Mouse (Mus musculus): ENCODE data around the gene Defb43.

Gene Defb43

GRCm38 (mm10) chr14:63011471-63011870, at the start of gene Defb43:
Gene Defb43 (plus strand): TSS chr14:63011771.
- DNase-seq (ENCODE audit: low read depth, low spot score), result no peak

DNA sequence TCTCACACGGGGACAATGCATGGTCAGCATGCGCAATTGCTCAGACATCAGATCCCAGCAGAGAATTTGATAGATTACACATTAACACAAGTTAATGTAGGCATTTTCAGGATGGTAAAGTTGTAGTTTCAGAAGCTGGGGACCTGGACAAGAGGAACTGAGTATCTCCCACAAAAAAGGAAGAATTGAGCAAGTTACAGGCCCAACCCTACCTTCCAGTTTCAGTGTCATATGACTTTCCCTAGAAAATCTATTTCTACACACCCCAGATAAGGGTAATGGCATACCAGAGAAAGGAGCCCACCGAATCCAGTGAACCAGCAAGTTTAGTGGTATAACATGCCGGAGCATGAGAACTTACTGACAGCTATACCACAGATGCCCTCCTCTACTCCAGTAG, 47.9 kb upstream of the Defb43 start:
- DNase-seq (ENCODE audit: low read depth, low spot score), result no peak

DNA sequence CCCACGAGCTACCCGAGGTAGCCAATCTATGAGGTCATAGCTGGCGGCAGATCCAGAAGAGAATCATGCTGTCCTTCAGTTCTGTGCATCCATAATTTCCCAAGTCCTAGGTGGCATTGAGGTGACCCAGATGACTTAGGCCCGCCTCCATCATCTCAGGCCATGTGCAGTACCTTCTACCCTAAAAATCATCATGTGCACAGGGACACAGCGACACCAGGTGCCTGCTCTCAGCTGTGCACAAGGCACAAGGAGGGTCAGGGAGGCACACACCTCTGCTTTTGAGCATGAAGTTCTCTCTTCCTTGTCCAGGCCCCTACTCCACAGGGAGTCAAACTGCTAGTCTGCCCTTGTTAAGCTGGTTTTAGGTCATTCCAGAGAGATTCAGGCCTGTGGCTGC, 46.2 kb upstream of the Defb43 start:
- no peak for DNase-seq (ENCODE audit: low read depth, low spot score)

DNA sequence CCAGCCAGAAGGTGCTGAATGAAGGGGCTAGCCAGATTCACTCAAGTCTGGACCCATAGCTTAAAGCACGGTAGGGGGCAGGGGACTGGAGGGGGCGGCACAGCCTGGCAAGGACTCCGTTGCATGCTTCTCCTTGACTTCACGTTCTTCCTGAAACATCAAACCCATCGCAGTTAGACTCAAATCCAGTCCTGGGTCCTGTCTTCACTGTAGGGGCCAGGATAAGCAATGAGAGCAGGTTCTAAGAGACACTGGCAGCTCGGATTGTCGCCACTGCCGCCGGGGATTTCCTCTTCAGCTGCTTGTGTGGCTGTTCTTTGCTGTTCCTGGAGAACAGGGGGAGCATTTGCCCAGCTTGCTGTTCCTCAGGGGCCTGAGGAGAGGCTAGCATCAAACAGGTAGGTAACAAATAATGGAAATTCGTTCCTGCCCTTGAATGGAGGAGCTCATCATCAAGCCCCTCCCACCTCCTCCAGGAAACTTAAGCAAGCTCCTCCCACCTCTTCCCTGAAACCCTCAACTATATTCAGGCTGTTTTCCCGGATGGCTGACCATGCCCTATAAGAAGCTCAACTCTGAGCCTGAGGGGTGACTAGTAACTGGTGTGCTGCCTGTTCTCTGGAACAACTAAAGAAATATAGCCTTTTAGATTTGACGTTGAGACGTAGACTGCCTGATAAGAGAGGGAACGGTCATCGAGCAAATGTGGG, 45.6 kb upstream of the Defb43 start:
- DNase-seq (ENCODE audit: low read depth, low spot score), result no peak

GRCm38 (mm10) chr14:62975046-62975445, 36.5 kb upstream of the Defb43 start:
- peak; percentile 44 for DNase-seq (ENCODE audit: low read depth, low spot score)

DNA sequence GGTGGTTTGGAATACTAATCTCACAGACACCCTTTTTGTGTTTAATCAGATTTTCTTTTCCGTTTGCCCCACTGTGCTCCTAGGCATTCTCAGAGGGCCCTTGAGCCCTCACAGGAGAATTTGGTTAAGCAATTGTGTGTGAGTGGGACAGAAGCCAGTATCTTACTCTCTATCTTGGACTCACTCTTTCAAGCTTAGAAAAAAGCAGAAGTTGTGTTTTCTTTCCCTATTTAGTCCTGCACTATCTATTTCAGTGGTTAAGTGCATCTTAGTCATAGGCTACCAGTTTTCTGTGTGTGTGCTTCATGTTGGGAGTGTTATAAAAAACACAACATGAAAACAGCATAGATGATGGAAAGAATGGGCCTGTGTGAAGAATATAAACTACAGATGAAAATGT, 31.8 kb upstream of the Defb43 start:
- no peak for DNase-seq (ENCODE audit: low read depth, low spot score)

DNA sequence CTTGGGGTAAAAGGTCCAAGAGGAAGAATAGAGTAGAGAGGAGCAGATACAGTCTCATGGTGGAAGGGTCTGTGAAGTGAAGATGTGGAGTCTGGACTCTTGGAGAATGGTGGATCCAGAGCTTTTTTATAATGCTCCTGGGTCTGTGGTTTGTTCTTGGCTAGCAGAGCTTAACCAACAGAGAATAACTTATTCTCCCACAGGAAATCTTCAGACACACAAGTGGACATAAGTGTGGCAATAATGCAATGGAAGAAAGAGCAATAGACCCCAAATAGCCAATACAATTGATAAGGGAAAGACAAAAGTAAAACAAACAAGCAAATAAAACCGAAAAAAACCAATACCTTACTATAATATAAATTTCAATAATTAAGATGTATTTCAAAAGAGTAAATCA, 27.2 kb upstream of the Defb43 start, which contains the start of gene Defb48:
TSS of gene Defb48 (minus strand) at position 101 of the 400 bp plus-strand sequence.
- DNase-seq (ENCODE audit: low read depth, low spot score), result no peak

- no peak for DNase-seq (ENCODE audit: low read depth, low spot score)
Measured at GRCm38 (mm10) chr14:62991271-62991670, 20.3 kb upstream of the Defb43 start.

DNA sequence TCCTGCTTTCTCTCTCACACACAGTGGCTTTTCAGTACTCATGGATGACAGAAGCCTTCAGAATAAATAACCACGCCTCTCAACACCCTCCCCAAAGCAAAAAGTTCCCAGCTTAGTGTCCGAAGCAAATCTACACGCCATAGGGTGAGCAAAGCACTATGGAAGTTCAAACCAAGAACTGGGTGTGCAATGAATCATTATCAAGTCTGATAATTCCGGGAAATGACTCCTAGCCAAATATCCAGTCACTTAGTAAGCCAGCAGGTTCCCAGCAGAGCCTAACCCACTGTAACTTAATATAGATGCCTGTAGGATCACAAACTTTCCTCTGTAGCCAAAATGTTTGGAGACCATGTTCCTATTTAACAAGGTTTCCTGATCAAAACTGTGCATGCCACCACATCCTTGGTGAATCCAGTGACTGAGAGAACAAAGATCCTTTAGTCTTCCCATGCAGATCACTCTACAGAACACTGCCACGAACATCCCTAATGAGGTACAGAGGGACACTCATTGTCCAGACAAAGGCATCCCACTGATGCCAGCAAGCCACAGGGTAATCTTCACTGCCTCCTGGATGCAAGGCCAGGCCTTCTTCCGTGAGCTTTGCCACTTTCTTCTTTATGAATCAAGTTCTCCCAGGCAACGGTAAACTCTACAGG, 19.6 kb upstream of the Defb43 start:
- DNase-seq (ENCODE audit: low read depth, low spot score), result no peak

GRCm38 (mm10) chr14:62997777-62998176, 13.8 kb upstream of the Defb43 start, which contains the start of gene Defb47:
Gene Defb47 (plus strand): TSS chr14:62998077.
- DNase-seq (ENCODE audit: low read depth, low spot score), result no peak

- no peak for DNase-seq (ENCODE audit: low read depth, low spot score)
Measured at GRCm38 (mm10) chr14:62998977-62999376, 12.6 kb upstream of the Defb43 start.

GRCm38 (mm10) chr14:63002588-63002987, 9.0 kb upstream of the Defb43 start:
- no peak for DNase-seq (ENCODE audit: low read depth, low spot score)

GRCm38 (mm10) chr14:63013082-63013481, 1.5 kb downstream of the Defb43 start:
- DNase-seq (ENCODE audit: low read depth, low spot score), result no peak

DNA sequence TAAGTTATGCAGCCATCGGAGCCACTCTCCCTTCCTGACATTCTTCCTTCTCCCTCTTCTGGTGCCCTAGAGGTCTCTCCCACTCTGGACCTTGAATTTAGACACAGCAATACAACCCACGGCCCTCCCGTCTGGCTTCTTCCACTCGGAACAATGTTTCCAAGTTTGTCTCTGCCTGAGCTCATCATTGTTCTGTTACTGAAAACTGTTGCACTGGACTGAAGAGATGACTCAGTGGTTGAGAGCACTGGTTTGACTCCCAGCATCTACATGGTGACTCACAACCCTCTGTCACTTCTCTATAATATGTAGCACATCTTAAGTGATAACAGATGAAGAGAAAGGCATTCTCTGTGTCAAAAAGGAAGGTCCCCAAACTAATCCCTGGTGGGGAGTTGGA, 3.1 kb downstream of the Defb43 start:
- no peak for DNase-seq (ENCODE audit: low read depth, low spot score)

- DNase-seq (ENCODE audit: low read depth, low spot score), result no peak
Measured at GRCm38 (mm10) chr14:63020524-63021156, 9.1 kb downstream of the Defb43 start.

DNA sequence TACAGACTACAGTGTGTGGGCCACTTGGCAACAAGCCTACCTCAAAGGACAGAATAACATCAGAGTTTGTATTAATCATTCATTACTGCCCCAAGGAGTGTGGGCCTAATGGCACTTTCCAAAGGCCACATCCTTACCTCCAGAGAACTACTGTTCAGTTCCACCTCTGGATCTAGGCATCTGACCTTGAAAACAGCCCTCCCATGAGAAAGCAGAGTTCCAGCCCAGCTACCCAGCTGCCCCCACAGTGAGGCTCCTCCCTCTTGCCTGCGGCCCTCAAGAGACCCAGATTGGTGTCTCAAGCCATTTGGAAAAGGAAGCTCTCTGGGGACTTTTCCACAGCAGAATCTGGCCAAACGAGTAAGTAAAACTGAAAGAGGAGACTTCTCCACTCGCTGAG, 35.1 kb downstream of the Defb43 start, which contains the start of gene Defb42:
TSS of gene Defb42 (plus strand) at position 301 of the 400 bp plus-strand sequence.
- DNase-seq (ENCODE audit: low read depth, low spot score), result no peak

GRCm38 (mm10) chr14:63049910-63050370, 38.4 kb downstream of the Defb43 start, which contains the start of gene Defb30:
Gene Defb30 (minus strand): TSS chr14:63049960.
- no peak for DNase-seq (ENCODE audit: low read depth, low spot score)

GRCm38 (mm10) chr14:63050769-63051168, 39.2 kb downstream of the Defb43 start:
- peak; percentile 43 for DNase-seq (ENCODE audit: low read depth, low spot score)

DNA sequence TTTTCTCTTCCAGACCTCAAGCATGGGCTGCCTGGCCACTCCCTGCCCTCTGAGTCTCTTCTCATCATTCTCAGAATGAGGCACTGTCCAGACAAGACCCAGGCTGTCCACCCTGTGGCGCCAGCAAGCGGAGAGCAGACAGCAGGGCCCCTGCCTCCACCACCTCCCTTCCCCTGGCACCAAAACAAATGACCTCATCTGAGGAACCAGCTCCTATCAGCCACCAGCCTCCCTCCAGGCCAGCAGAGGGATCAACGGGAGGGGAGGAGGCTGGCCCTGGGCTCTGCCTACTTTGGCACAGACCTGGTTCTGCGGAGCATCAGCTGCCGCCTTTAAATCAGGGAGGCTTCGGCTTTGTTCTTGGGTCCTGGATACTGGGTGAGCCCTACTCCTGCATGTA, 43.2 kb downstream of the Defb43 start:
- no peak for DNase-seq (ENCODE audit: low read depth, low spot score)

GRCm38 (mm10) chr14:63060361-63060760, 48.8 kb downstream of the Defb43 start:
- no peak for DNase-seq (ENCODE audit: low read depth, low spot score)

GRCm38 (mm10) chr14:63062184-63062583, 50.6 kb downstream of the Defb43 start:
- no peak for DNase-seq (ENCODE audit: low read depth, low spot score)

DNA sequence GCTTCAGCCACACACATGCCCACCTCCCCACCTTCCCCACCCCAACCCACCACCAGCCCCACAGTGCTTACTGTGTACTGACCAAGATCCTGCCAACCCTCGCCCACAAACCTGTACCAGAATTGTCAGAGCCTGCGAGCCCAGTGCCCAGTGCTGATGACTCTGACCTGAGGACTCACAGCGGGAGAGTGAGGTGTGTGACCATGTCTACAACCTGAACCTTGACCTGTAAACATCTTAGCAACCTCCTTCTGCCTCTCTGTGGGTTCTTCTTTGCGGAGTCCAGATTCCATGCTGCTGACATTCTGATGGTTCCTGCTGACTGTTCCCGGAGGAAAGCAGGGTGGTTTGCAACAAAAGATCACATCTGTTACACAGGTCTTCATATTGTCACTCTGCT, 53.8 kb downstream of the Defb43 start:
- no peak for DNase-seq (ENCODE audit: low read depth, low spot score)

Measured in CD4-positive helper T cell, adult 2 months (primary cell).